Mouse (Mus musculus) kidney, embryonic 15.5 days (tissue): ENCODE measurements at regions not wholly inside any gene's neighbourhood (a gene's known extent, or its start where the extent isn't known, plus 50 kb on each side); places are given as distances from the start of the nearest gene placed in this dataset.

Experiments used
- ATAC-seq: fragments of 200-750 bp; cut with Nextera tagmentation; replicated peaks from 2 replicates; pipeline ENCODE4 v1.8.0; 2017; ENCODE audit warnings: moderate TSS enrichment; ENCODE audit not compliant: low FRiP score
- H3K27ac ChIP-seq: fragments of 300-500 bp; sonication (generic); 2 replicates; pipeline ENCODE4 v1.5.1; 2015; ENCODE audit warnings: mild to moderate bottlenecking, inconsistent platforms
- H3K27me3 ChIP-seq: fragments of 300-500 bp; sonication (generic); 2 replicates; pipeline ENCODE4 v1.6.1; 2015; ENCODE audit warnings: inconsistent platforms
- H3K36me3 ChIP-seq: fragments of 300-500 bp; sonication (generic); 2 replicates; pipeline ENCODE4 v1.6.1; 2015; ENCODE audit warnings: inconsistent platforms
- H3K4me1 ChIP-seq: fragments of 300-500 bp; sonication (generic); 2 replicates; pipeline ENCODE4 v1.6.1; 2015; ENCODE audit warnings: inconsistent platforms
- H3K4me2 ChIP-seq: fragments of 300-500 bp; sonication (generic); 2 replicates; pipeline ENCODE4 v1.6.1; 2015; ENCODE audit warnings: moderate library complexity, mild to moderate bottlenecking, inconsistent platforms
- H3K4me3 ChIP-seq: fragments of 300-500 bp; sonication (generic); replicated peaks from 2 replicates; pipeline ENCODE4 v1.5.1; 2015; ENCODE audit warnings: mild to moderate bottlenecking, inconsistent platforms
- H3K9ac ChIP-seq: fragments of 300-500 bp; sonication (generic); 2 replicates; pipeline ENCODE4 v1.6.1; 2015; ENCODE audit warnings: mild to moderate bottlenecking, inconsistent platforms
- H3K9me3 ChIP-seq: fragments of 300-500 bp; sonication (generic); replicated peaks from 2 replicates; pipeline ENCODE4 v1.6.1; 2016; ENCODE audit warnings: inconsistent platforms
- WGBS: fragments of 180-500 bp; shearing (Covaris S2); methylation state at CpG from one replicate; pipeline ENCODE4 v1.1.7; 2015; ENCODE audit warnings: mixed read lengths; 5-methylcytosine and 5-hydroxymethylcytosine counted together

DNA sequence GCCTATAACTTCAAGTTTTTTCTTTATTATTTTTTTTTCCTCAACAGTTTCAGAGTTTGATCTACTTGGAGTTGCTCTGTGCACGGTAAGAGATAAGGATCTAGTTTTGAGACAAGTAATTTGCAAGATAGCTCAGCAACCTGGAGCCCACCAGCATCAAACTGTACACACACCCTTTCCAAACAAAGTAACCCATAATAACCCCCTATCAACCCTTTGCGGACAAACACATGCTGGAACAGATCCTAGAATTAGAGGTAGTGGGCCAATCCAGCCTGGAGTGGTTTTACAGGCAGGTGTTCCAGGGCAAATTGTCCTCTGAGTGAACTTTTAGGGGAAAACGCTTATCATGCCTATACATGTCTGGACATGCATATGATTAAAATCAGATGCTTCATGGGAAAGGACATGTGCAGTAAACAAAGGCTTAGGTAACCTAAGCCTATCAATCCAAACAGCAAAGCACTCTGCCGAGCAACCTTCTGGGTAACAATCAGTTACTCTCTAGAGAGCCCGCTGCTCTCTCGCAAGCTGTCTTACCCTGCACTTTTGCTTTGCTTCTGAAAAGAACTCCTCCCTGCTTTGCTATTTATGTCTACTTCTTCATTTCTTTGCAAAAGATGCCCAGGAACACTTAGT, 200.2 kb upstream of the Nabp1 start:
- H3K4me3 ChIP-seq = no peak overlapping the region
- H3K9ac ChIP-seq = no peak overlapping the region
- peak overlapping the region; percentile 51 for H3K27ac ChIP-seq
- WGBS = 66% methylated on average over 6 of the region's 6 CpGs
- H3K9me3 ChIP-seq = no peaks in the 10 kb centered on the region
- no peaks in the 10 kb centered on the region for H3K27me3 ChIP-seq
- H3K4me1 ChIP-seq = 0 out of 2 replicates have a peak, but pooled peaks cover 7% of the 10 kb centered on the region
- H3K36me3 ChIP-seq = no peaks in the 10 kb centered on the region
- H3K4me2 ChIP-seq = no peak overlapping the region
- ATAC-seq = no peak

GRCm38 (mm10) chr1:51677802-51678201, 199.6 kb upstream of the Nabp1 start:
- Histone ChIP-seq H3K36me3 (no peaks in the 10 kb centered on the region), H3K9ac (no peak overlapping the region), H3K27me3 (no peaks in the 10 kb centered on the region), H3K4me1 (0 out of 2 replicates have a peak, but pooled peaks cover 7% of the 10 kb centered on the region), H3K27ac (peak overlapping the region; percentile 51), H3K9me3 (no peaks in the 10 kb centered on the region), H3K4me3 (no peak overlapping the region), H3K4me2 (no peak overlapping the region)
- WGBS = 59% methylated on average over 5 of the region's 5 CpGs
- no peak for ATAC-seq

GRCm38 (mm10) chr1:51671691-51672090, 193.5 kb upstream of the Nabp1 start:
- no peaks in the 10 kb centered on the region for H3K27me3 ChIP-seq
- no peaks in the 10 kb centered on the region for H3K4me1 ChIP-seq
- 54% methylated on average over 1 of the region's 1 CpGs for WGBS

DNA sequence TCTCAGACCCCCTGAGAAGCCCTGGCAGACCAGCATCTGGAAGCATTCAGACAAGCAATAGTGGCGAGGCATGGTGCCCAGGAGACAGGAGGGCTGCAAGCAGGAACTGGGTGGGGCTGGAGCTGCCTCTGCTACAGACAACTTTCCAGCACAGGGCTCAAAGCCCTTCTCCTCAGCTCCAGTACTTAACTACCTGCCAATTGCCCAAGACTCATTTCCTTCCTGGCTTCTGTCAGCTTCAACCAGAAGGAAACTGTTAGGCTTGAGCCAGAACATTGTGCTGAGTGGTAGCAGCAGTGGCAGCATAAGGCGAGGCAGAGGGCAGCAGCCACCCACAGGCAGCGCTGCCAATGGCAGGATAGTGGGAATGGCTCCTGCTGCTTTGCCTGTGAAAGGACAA, 193.1 kb upstream of the Nabp1 start:
- H3K4me1 ChIP-seq = no peaks in the 10 kb centered on the region
- ATAC-seq = no peak
- 46% methylated on average over 3 of the region's 3 CpGs for WGBS
- no peaks in the 10 kb centered on the region for H3K36me3 ChIP-seq
- no peak overlapping the region for H3K4me2 ChIP-seq
- no peak overlapping the region for H3K27ac ChIP-seq
- no peak overlapping the region for H3K4me3 ChIP-seq
- H3K9ac ChIP-seq = no peak overlapping the region
- no peaks in the 10 kb centered on the region for H3K9me3 ChIP-seq
- H3K27me3 ChIP-seq = no peaks in the 10 kb centered on the region

More at GRCm38 (mm10) chr1:51671691-51672090, 193.5 kb upstream of the Nabp1 start:
- ATAC-seq = no peak
- no peak overlapping the region for H3K27ac ChIP-seq
- no peaks in the 10 kb centered on the region for H3K9me3 ChIP-seq
- no peak overlapping the region for H3K4me3 ChIP-seq
- H3K36me3 ChIP-seq = no peaks in the 10 kb centered on the region
- H3K4me2 ChIP-seq = no peak overlapping the region
- H3K9ac ChIP-seq = no peak overlapping the region

GRCm38 (mm10) chr1:51670009-51670408, 191.8 kb upstream of the Nabp1 start:
- H3K4me2 ChIP-seq = no peak overlapping the region
- no peak overlapping the region for H3K4me3 ChIP-seq
- no peaks in the 10 kb centered on the region for H3K36me3 ChIP-seq
- no peaks in the 10 kb centered on the region for H3K9me3 ChIP-seq
- no peaks in the 10 kb centered on the region for H3K27me3 ChIP-seq
- no peak overlapping the region for H3K9ac ChIP-seq
- H3K27ac ChIP-seq = no peak overlapping the region
- H3K4me1 ChIP-seq = no peaks in the 10 kb centered on the region
- no peak for ATAC-seq
- WGBS = 70% methylated on average over 3 of the region's 3 CpGs

DNA sequence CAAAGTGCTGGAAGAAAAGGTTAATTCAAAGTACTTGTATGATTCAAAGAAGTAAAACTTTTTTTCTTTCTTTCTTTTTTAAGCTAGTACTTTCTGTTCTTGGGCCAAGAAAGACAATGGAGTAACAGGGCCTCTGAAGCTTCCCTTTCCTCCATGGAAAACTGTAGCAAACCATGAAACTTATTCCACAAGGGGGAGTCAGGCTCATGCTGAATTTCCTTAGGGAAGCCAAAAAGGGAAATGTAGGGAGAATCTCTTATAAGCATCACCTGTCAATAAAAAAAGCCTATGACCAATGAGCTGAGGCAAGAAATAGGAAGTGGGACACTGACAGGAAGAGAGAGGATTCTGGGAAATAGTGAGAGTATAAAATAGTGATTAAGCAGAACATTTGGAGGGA, 190.7 kb upstream of the Nabp1 start:
- Histone ChIP-seq H3K9me3 (no peaks in the 10 kb centered on the region), H3K36me3 (no peaks in the 10 kb centered on the region), H3K4me3 (no peak overlapping the region), H3K4me2 (no peak overlapping the region), H3K4me1 (no peaks in the 10 kb centered on the region), H3K27ac (no peak overlapping the region), H3K9ac (no peak overlapping the region), H3K27me3 (no peaks in the 10 kb centered on the region)
- no peak for ATAC-seq

DNA sequence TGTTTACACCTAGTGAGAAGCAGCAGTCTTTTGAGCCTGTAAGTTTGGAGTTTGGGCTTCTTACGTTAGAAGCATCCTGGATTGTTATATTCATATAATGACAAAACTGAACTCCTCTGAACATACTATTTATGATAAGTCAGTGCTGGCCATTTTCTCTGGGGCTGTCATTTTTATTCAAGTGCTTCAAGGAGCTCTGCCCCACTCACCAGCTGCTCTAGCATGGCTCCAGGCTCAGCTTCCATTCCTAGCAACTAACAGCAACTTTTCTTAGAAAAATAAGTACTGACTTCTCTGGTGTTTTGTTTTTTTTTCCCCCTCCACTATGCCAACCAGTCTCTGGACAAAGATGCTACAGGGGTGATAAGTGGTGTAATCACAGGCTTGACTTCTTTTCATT, 182.3 kb upstream of the Nabp1 start:
- Histone ChIP-seq H3K27me3 (no peaks in the 10 kb centered on the region), H3K36me3 (no peaks in the 10 kb centered on the region), H3K4me2 (no peak overlapping the region), H3K4me3 (no peak overlapping the region), H3K9ac (no peak overlapping the region), H3K9me3 (no peaks in the 10 kb centered on the region), H3K4me1 (no peaks in the 10 kb centered on the region), H3K27ac (no peak overlapping the region)
- no peak for ATAC-seq
- WGBS = 93% methylated on average over 1 of the region's 1 CpGs

DNA sequence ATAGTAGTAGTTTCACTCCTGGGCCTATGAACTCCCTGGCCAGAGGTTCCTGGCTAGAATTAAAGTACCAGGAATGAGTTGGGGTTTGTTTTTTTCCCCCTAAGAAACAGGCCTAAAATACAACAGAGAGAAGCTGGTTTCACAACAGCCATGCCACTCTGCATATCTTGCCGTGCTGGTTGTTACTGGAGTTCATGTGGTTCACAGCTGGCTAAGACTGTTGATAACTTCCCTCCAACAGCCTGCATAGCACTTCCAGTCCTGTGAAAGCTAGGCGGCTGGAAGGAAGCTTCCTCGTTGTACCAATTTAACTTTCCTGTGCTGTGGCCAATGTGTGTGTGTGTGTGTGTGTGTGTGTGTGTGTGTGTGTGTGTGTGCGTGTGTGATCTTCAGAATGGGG, 179.0 kb upstream of the Nabp1 start:
- WGBS = 82% methylated on average over 4 of the region's 4 CpGs
- no peak for ATAC-seq

GRCm38 (mm10) chr1:51650653-51650995, 172.4 kb upstream of the Nabp1 start:
- Histone ChIP-seq H3K9ac (no peak overlapping the region), H3K9me3 (no peaks in the 10 kb centered on the region), H3K4me3 (no peak overlapping the region), H3K36me3 (no peaks in the 10 kb centered on the region), H3K4me2 (no peak overlapping the region), H3K4me1 (no peaks in the 10 kb centered on the region), H3K27ac (no peak overlapping the region), H3K27me3 (no peaks in the 10 kb centered on the region)
- 16% methylated on average over 3 of the region's 3 CpGs for WGBS
- ATAC-seq = no peak

More for the DNA sequence above, 179.0 kb upstream of the Nabp1 start:
- H3K9ac ChIP-seq = no peak overlapping the region
- H3K27ac ChIP-seq = no peak overlapping the region
- H3K27me3 ChIP-seq = no peaks in the 10 kb centered on the region
- no peak overlapping the region for H3K4me3 ChIP-seq
- no peaks in the 10 kb centered on the region for H3K36me3 ChIP-seq
- H3K4me1 ChIP-seq = no peaks in the 10 kb centered on the region
- H3K9me3 ChIP-seq = no peaks in the 10 kb centered on the region
- no peak overlapping the region for H3K4me2 ChIP-seq

- H3K36me3 ChIP-seq = no peaks in the 10 kb centered on the region
- ATAC-seq = no peak
Observed at GRCm38 (mm10) chr1:51649963-51650652, 171.9 kb upstream of the Nabp1 start.

GRCm38 (mm10) chr1:51647955-51648354, 169.7 kb upstream of the Nabp1 start:
- Histone ChIP-seq H3K4me2 (no peak overlapping the region), H3K9ac (no peak overlapping the region), H3K9me3 (no peaks in the 10 kb centered on the region), H3K27ac (no peak overlapping the region), H3K4me3 (no peak overlapping the region), H3K27me3 (no peaks in the 10 kb centered on the region), H3K4me1 (no peaks in the 10 kb centered on the region), H3K36me3 (no peaks in the 10 kb centered on the region)
- 58% methylated on average over 2 of the region's 2 CpGs for WGBS
- ATAC-seq = no peak

More at GRCm38 (mm10) chr1:51649963-51650652, 171.9 kb upstream of the Nabp1 start:
- H3K9ac ChIP-seq = no peak overlapping the region
- no peak overlapping the region for H3K4me3 ChIP-seq
- no peaks in the 10 kb centered on the region for H3K27me3 ChIP-seq
- 33% methylated on average over 4 of the region's 4 CpGs for WGBS
- no peaks in the 10 kb centered on the region for H3K9me3 ChIP-seq
- no peak overlapping the region for H3K27ac ChIP-seq
- no peaks in the 10 kb centered on the region for H3K4me1 ChIP-seq
- no peak overlapping the region for H3K4me2 ChIP-seq

GRCm38 (mm10) chr1:51644399-51644798, 166.2 kb upstream of the Nabp1 start:
- 18% methylated on average over 2 of the region's 2 CpGs for WGBS
- H3K9me3 ChIP-seq = no peaks in the 10 kb centered on the region
- no peaks in the 10 kb centered on the region for H3K4me1 ChIP-seq
- no peak overlapping the region for H3K4me3 ChIP-seq
- no peak for ATAC-seq
- no peak overlapping the region for H3K9ac ChIP-seq
- H3K27me3 ChIP-seq = no peaks in the 10 kb centered on the region
- H3K4me2 ChIP-seq = no peak overlapping the region
- no peak overlapping the region for H3K27ac ChIP-seq
- no peaks in the 10 kb centered on the region for H3K36me3 ChIP-seq

DNA sequence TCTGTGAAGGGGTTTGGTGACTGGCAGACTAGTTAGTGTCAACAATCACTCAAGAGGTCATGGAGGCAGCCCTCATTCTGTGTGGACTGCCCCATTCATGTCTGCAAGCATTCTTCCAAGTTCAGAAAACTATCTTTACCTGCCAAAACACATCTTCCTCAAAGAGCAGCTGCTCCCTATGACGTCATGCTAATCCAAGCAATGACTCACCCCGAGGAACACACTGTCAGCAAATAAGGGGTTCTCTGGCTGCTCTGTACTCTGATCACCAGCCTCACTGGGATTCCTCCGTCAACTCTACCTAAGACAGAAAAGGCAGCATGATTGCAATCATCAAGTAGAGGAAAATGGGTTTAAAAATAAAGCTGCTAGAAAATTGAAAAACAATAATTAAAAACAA, 165.4 kb upstream of the Nabp1 start:
- no peak for ATAC-seq
- 67% methylated on average over 3 of the region's 3 CpGs for WGBS
- H3K9me3 ChIP-seq = no peaks in the 10 kb centered on the region

More for the DNA sequence above, 165.4 kb upstream of the Nabp1 start:
- Histone ChIP-seq H3K4me1 (no peaks in the 10 kb centered on the region), H3K4me3 (no peak overlapping the region), H3K27me3 (no peaks in the 10 kb centered on the region), H3K4me2 (no peak overlapping the region), H3K27ac (no peak overlapping the region), H3K9ac (no peak overlapping the region), H3K36me3 (no peaks in the 10 kb centered on the region)
